Mouse (Mus musculus): ENCODE data around the gene Sult5a1.

Gene Sult5a1

GRCm38 (mm10) chr8:123100288-123100687, 57.8 kb downstream of the Sult5a1 start:
- no peak for DNase-seq

GRCm38 (mm10) chr8:123097786-123098584, 60.1 kb downstream of the Sult5a1 start:
- DNase-seq, result no peak

GRCm38 (mm10) chr8:123097216-123097615, 60.9 kb downstream of the Sult5a1 start:
- DNase-seq, result no peak
